Mouse (Mus musculus) CH12.LX (cell line): ENCODE data around the gene Setd3. TPM values are rescaled to one million over a fixed set of nuclear protein-coding genes. Genes with fewer than 3 reads are reported as not detected.

Experiments
- DNase-seq: peaks from one replicate; pipeline ENCODE4 v3.0.0-alpha.2; 2013; ENCODE audit errors: extremely low read depth
- H3K27ac ChIP-seq: 2 replicates; pipeline ENCODE4 v1.5.1; 2012; ENCODE audit warnings: low read depth, mild to moderate bottlenecking, control low read depth, moderate library complexity; ENCODE audit not compliant: insufficient read depth
- H3K27me3 ChIP-seq: replicated peaks from 2 replicates; pipeline ENCODE3; 2012; ENCODE audit warnings: inconsistent platforms
- H3K36me3 ChIP-seq, 2 experiments: replicated peaks in 1 of 2; 2 replicates each; pipeline versions ENCODE3 to v1.6.1; 2012; ENCODE audit warnings: inconsistent platforms in 1 of 2, low read length in 1 of 2, mild to moderate bottlenecking in 1 of 2, mixed read lengths in 1 of 2, moderate library complexity in 1 of 2; ENCODE audit not compliant: control insufficient read depth in 1 of 2, insufficient read depth in 1 of 2
- H3K4me1 ChIP-seq, 2 experiments: 2 replicates each; pipeline ENCODE4 v1.6.1; 2012; ENCODE audit warnings: inconsistent platforms in 1 of 2, moderate library complexity in 1 of 2; ENCODE audit not compliant: insufficient read depth in 2 of 2, control insufficient read depth in 1 of 2
- H3K4me2 ChIP-seq: 2 replicates; pipeline ENCODE4 v1.6.1; 2012; ENCODE audit warnings: low read depth, mild to moderate bottlenecking, control low read depth; ENCODE audit not compliant: poor library complexity, insufficient read depth, severe bottlenecking
- H3K4me3 ChIP-seq, 3 experiments: fragments of 150-350 bp in 1 of 3; sonication (generic) in 1 of 3; replicated peaks in 1 of 3; 2 replicates each; pipeline versions ENCODE3 to v1.5.1; 2011 to 2012; ENCODE audit warnings: low read depth in 2 of 3, low read length in 2 of 3, mild to moderate bottlenecking in 2 of 3, moderate library complexity in 2 of 3, control low read depth in 1 of 3, improper control_type of control experiment in 1 of 3, inconsistent platforms in 1 of 3, mixed read lengths in 1 of 3; ENCODE audit not compliant: poor library complexity in 1 of 3
- H3K79me2 ChIP-seq: replicated peaks from 2 replicates; pipeline ENCODE4 v1.6.1; 2012; ENCODE audit warnings: mild to moderate bottlenecking, moderate library complexity; ENCODE audit not compliant: control insufficient read depth, poor library complexity, insufficient read depth, severe bottlenecking; ENCODE audit errors: extremely low read depth
- H3K9ac ChIP-seq: 2 replicates; pipeline ENCODE4 v1.6.1; 2012; ENCODE audit warnings: low read depth, mild to moderate bottlenecking, control low read depth, moderate library complexity; ENCODE audit not compliant: insufficient read depth
- H3K9me3 ChIP-seq: replicated peaks from 2 replicates; pipeline ENCODE3; 2012; ENCODE audit warnings: low read length, inconsistent platforms, mixed read lengths
- CHD1 ChIP-seq: IDR thresholded peaks from 2 replicates; pipeline ENCODE4 v1.6.1; 2012; ENCODE audit warnings: low read depth, low read length, improper control_type of control experiment, inconsistent platforms
- CHD2 ChIP-seq: IDR thresholded peaks from 2 replicates; pipeline ENCODE4 v1.6.1; 2011; ENCODE audit warnings: low read length, improper control_type of control experiment
- CTCF ChIP-seq, 2 experiments: IDR thresholded peaks in 1 of 2; conservative IDR thresholded peaks in 1 of 2; 2 replicates each; pipeline ENCODE4 v1.5.1; 2011 to 2012; ENCODE audit warnings: low read depth in 2 of 2, low read length in 2 of 2, improper control_type of control experiment in 1 of 2, inconsistent platforms in 1 of 2, mild to moderate bottlenecking in 1 of 2, moderate library complexity in 1 of 2
- E2F4 ChIP-seq: IDR thresholded peaks from 2 replicates; pipeline ENCODE4 v1.6.1; 2011; ENCODE audit warnings: low read depth, low read length, improper control_type of control experiment; ENCODE audit not compliant: insufficient replicate concordance
- EP300 ChIP-seq: IDR thresholded peaks from 2 replicates; pipeline ENCODE4 v1.6.1; 2011; ENCODE audit warnings: low read length, improper control_type of control experiment
- ETS1 ChIP-seq: conservative IDR thresholded peaks from 2 replicates; pipeline ENCODE4 v1.6.1; 2012; ENCODE audit warnings: low read depth, mild to moderate bottlenecking, inconsistent platforms, low read length, improper control_type of control experiment, moderate library complexity
- GABPA ChIP-seq: IDR thresholded peaks from 2 replicates; pipeline ENCODE4 v1.6.1; 2012; ENCODE audit warnings: low read depth, low read length, improper control_type of control experiment, inconsistent platforms; ENCODE audit not compliant: insufficient replicate concordance
- HCFC1 ChIP-seq: IDR thresholded peaks from 2 replicates; pipeline ENCODE4 v1.6.1; 2012; ENCODE audit warnings: low read depth, mild to moderate bottlenecking, inconsistent platforms, low read length, improper control_type of control experiment
- IRF4 ChIP-seq: IDR thresholded peaks from 2 replicates; pipeline ENCODE4 v1.6.1; 2014; ENCODE audit warnings: low read depth, mild to moderate bottlenecking, inconsistent platforms, low read length, improper control_type of control experiment
- JUN ChIP-seq: IDR thresholded peaks from 2 replicates; pipeline ENCODE4 v1.6.1; 2011; ENCODE audit warnings: low read depth, mild to moderate bottlenecking, low read length, improper control_type of control experiment, moderate library complexity; ENCODE audit not compliant: insufficient read depth
- JUND ChIP-seq: conservative IDR thresholded peaks from 2 replicates; pipeline ENCODE4 v1.6.1; 2011; ENCODE audit warnings: low read depth, low read length, improper control_type of control experiment
- MEF2A ChIP-seq: IDR thresholded peaks from 2 replicates; pipeline ENCODE4 v1.6.1; 2014; ENCODE audit warnings: low read depth, mild to moderate bottlenecking, inconsistent platforms, low read length, improper control_type of control experiment, borderline replicate concordance
- MXI1 ChIP-seq: IDR thresholded peaks from 2 replicates; pipeline ENCODE4 v1.6.1; 2011; ENCODE audit warnings: mild to moderate bottlenecking, low read depth, low read length, improper control_type of control experiment
- MYC ChIP-seq: IDR thresholded peaks from 2 replicates; pipeline ENCODE4 v1.6.1; 2011; ENCODE audit warnings: low read depth, mild to moderate bottlenecking, improper control_type of control experiment, low read length
- NELFE ChIP-seq: IDR thresholded peaks from 2 replicates; pipeline ENCODE4 v1.6.1; 2011; ENCODE audit warnings: low read depth, low read length, improper control_type of control experiment
- NRF1 ChIP-seq: IDR thresholded peaks from 2 replicates; pipeline ENCODE4 v1.6.1; 2014; ENCODE audit warnings: low read depth, mild to moderate bottlenecking, inconsistent platforms, low read length, improper control_type of control experiment, moderate library complexity
- POLR2A ChIP-seq: IDR thresholded peaks from 2 replicates; pipeline ENCODE4 v1.6.1; 2011; ENCODE audit warnings: low read depth, mild to moderate bottlenecking, improper control_type of control experiment, low read length
- POLR2AphosphoS2 ChIP-seq: IDR thresholded peaks from 2 replicates; pipeline ENCODE4 v1.6.1; 2011; ENCODE audit warnings: low read depth, low read length, improper control_type of control experiment
- RAD21 ChIP-seq: IDR thresholded peaks from 2 replicates; pipeline ENCODE4 v1.6.1; 2011; ENCODE audit warnings: low read depth, mild to moderate bottlenecking, low read length, improper control_type of control experiment, moderate library complexity
- SMC3 ChIP-seq: IDR thresholded peaks from 2 replicates; pipeline ENCODE4 v1.6.1; 2011; ENCODE audit warnings: low read depth, low read length, improper control_type of control experiment
- UBTF ChIP-seq: IDR thresholded peaks from 2 replicates; pipeline ENCODE4 v1.6.1; 2012; ENCODE audit warnings: low read depth, mild to moderate bottlenecking, inconsistent platforms, low read length, improper control_type of control experiment, moderate library complexity
- USF2 ChIP-seq: conservative IDR thresholded peaks from 2 replicates; pipeline ENCODE4 v1.6.1; 2011; ENCODE audit warnings: low read depth, low read length, improper control_type of control experiment
- ZKSCAN1 ChIP-seq: IDR thresholded peaks from 2 replicates; pipeline ENCODE4 v1.6.1; 2012; ENCODE audit warnings: low read depth, inconsistent platforms, low read length, improper control_type of control experiment, borderline replicate concordance
- ZNF384 ChIP-seq: IDR thresholded peaks from 2 replicates; pipeline ENCODE4 v1.6.1; 2012; ENCODE audit warnings: low read depth, low read length, improper control_type of control experiment, inconsistent platforms
- dilution Hi-C: fragments of 300-500 bp; cut with MboI; formaldehyde crosslinking; loops from 2 replicates; pipeline ENCODE4 v1.14.3; 2020; ENCODE audit warnings: low sequenced_read_pairs; ENCODE audit not compliant: extremely low pct_unique_long_range_greater_than_20kb, extremely low pct_ligation_motif_present
- in situ Hi-C: fragments of 300-500 bp; cut with MboI; formaldehyde crosslinking; loops from 3 replicates; pipeline ENCODE4 v1.14.3; 2019; ENCODE audit warnings: low sequenced_read_pairs, low pct_ligation_motif_present, low pct_unique_long_range_greater_than_20kb, mixed read lengths
- polyA plus RNA-seq: library from polyadenylated mRNA; unstranded; fragments of >175 nt; gene quantifications from 2 replicates; pipeline ENCODE4 v1.2.1, GENCODE M21; 2012; ENCODE audit warnings: low read depth; ENCODE audit not compliant: insufficient read length
- total RNA-seq, 2 experiments: library from RNA; depleted of rRNA; stranded (reverse); fragments of 300-350 nt in 1 of 2; fragments of >200 nt in 1 of 2; gene quantifications; 2 replicates each; pipeline ENCODE4 v1.2.3; 2012 to 2014

Setd3 gene
- total and polyA plus RNA-seq, 3 experiments, result 44.3 to 65.9 (median 55.8) TPM

- Histone ChIP-seq H3K9ac (no peak overlapping the region), H3K79me2 (no peaks in the 10 kb centered on the region), H3K36me3 (peaks cover 18 to 68% of the 10 kb centered on the region in 2 experiments), H3K9me3 (no peaks in the 10 kb centered on the region), H3K4me3 (no peak overlapping the region), H3K4me1 (no peaks in the 10 kb centered on the region), H3K4me2 (no peak overlapping the region), H3K27me3 (no peaks in the 10 kb centered on the region), H3K27ac (no peak overlapping the region)
- DNase-seq, result no peak
- dilution Hi-C loops (no loop called here), in situ Hi-C loops (no loop called here)
- TF ChIP-seq POLR2A (no peak), ETS1 (no peak), CHD2 (no peak), IRF4 (no peak), MXI1 (no peak), USF2 (no peak), RAD21 (no peak), CHD1 (no peak), EP300 (no peak), POLR2AphosphoS2 (no peak), SMC3 (no peak), HCFC1 (no peak), ZNF384 (no peak), NELFE (no peak)
Measured at GRCm38 (mm10) chr12:108118902-108119531, 60.1 kb downstream of the Setd3 start.

- H3K36me3 ChIP-seq, result peaks cover 20 to 67% of the 10 kb centered on the region in 2 experiments
- dilution Hi-C loops, result no loop called here
Measured at GRCm38 (mm10) chr12:108118503-108118901, 60.6 kb downstream of the Setd3 start.

More at GRCm38 (mm10) chr12:108118503-108118901, 60.6 kb downstream of the Setd3 start:
- no peak for TF ChIP-seq HCFC1
- no peak for TF ChIP-seq GABPA
- TF ChIP-seq UBTF, result no peak
- TF ChIP-seq ETS1, result no peak
- no peak for TF ChIP-seq NELFE
- no peak for TF ChIP-seq SMC3
- no peak for TF ChIP-seq MEF2A
- no peak for TF ChIP-seq JUND
- TF ChIP-seq E2F4, result no peak
- no peak for TF ChIP-seq ZNF384
- TF ChIP-seq ZKSCAN1, result no peak
- no peak for TF ChIP-seq MXI1
- TF ChIP-seq CTCF (conservative IDR thresholded peaks at IDR 0.05 in 1 of 2, IDR thresholded peaks at IDR 0.05 in 1 of 2; ENCODE audit: low read depth in 2 of 2, low read length in 2 of 2), result no peak
- no peak for TF ChIP-seq MYC
- no peak for TF ChIP-seq NRF1
- no peak for TF ChIP-seq JUN
- TF ChIP-seq, all 38 proteins: peak for 0
- Histone ChIP-seq H3K79me2 (no peaks in the 10 kb centered on the region), H3K4me2 (no peak overlapping the region), H3K4me1 (no peaks in the 10 kb centered on the region), H3K4me3 (no peak overlapping the region), H3K9me3 (no peaks in the 10 kb centered on the region), H3K27me3 (no peaks in the 10 kb centered on the region), H3K27ac (no peak overlapping the region), H3K9ac (no peak overlapping the region)
- in situ Hi-C loops, result no loop called here
- no peak for DNase-seq
